Mouse (Mus musculus) spleen, postnatal 36 days (tissue): Measurements from ENCODE around the gene Shd.

Experiments
- DNase-seq, 2 experiments: peaks; one replicate each; pipeline ENCODE4 v3.0.0; 2022; ENCODE audit warnings: low spot score in 2 of 2, mixed read lengths in 1 of 2

Shd gene

DNA sequence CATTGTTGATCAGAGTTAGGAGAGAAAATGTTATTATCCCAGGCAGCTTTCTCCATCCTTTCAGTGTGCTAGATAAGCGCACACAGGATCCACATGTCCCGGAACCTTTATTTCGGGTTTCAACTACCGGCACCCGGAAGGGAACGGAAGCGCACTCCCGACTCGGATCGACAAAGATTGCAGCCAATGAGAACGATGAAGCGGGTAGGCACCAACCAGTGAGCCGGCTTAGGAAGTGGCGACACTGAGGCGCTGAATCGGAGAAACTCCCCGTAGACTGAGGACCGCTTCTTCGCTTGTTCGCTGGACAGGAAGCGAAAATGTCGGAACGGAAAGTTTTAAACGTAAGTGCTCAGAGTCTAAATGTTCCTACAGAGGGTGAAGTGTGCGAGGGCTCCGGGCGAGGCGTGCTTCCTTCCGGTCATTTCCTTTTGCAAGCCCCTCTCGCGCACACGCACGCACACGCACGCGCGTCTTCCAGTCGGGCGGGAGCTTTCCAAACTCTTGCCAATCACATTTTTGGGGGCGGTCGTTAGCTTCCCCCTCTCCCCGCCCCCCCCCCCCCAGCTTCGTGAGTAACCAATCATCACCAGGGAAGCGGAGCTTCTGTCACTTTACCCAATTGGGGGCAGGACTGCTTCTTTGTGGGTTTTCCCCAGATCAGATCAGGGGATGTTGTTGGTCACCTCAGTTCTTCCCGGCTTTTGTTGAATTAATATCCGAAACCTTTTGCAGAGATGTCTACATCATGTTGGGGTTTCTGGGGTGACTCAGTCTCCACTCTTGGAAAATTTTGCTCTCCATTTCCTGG is 11.1 kb upstream of the Shd start, which contains the start of gene Yju2:
TSS of gene Yju2 (plus strand) at position 182 of the 811 bp plus-strand sequence.
- DNase-seq: peak; percentile 89 to 92

GRCm38 (mm10) chr17:55959946-55960740 is 10.1 kb upstream of the Shd start:
- no peak for DNase-seq

DNA sequence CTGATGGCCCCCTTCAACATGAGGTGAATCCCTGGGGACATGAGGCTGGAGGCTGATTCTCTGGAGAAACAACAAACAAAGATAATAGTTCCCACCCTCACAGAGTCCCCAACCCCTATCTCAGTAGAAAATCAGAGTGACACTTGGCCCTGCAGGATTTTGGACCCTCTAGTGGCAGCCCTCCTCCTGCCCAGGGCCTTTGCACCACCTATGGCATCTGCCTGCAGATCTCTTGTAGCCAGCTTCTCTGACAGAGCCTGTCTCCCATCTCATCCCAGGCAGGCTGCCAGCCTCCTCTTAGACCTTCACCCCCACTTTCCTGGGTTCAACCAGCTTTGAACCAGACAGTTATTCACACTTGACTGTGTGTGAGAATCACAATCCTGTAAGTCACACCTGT is 9.5 kb upstream of the Shd start:
- no peak for DNase-seq

DNA sequence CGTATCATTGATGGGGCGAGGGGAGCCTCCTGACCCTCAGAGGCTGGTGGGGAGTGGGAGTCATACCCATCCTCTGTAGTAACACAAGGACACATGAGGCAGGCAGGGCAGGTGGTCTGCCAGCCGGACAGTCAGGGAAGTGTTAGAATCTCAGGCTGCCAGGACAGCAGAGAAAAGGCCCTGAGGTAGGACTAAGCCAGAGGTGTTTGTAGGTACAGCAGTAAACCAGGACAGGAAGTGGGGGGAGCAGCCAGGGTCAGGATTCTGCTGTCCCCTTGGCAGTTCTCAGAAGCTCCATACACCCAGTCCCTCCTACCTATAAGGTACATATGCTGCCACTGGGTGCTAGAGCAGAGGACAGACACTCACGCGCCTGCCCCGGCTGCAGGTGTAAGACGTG is 8.6 kb upstream of the Shd start:
- no peak for DNase-seq

DNA sequence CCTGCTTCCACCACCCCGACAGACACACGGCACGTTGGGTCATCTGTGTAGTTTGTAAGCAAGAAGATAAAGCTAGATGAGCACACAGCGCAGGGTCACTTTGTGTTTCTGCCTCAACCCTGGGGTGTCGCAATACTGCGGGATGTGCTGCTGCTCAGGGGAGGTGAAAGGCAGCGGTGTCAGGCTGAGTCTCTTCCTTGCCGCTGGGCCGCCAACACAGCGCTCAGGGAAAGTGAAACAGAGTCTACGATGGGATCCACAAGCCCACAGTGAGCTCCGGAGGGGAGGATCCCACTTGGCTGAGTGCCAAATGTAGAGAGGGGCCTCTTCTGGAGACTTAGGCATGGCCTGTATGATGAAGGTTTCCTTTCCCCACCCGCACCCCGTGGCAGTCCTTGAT is 7.1 kb upstream of the Shd start:
- DNase-seq: no peak

DNA sequence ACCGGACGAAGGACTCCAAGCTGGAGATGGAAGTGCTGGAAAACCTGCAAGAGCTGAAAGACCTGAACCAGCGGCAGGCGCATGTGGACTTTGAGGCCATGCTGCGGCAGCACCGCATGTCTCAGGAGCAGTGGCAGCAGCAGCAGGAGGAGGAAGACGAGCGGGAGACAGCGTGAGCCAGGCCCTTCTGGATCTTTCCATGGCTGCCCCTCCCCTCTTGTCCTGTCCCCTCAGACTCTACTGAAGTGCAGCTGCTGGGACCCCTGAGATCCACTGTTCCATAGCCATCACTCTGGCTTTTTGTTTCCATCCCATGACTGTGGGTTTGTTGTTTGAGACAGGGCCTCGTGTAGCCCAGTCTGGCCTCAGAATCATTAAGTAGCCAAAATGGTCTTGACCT is 5.8 kb upstream of the Shd start:
- DNase-seq: no peak

GRCm38 (mm10) chr17:55964996-55965395 is 5.3 kb upstream of the Shd start:
- no peak for DNase-seq

DNA sequence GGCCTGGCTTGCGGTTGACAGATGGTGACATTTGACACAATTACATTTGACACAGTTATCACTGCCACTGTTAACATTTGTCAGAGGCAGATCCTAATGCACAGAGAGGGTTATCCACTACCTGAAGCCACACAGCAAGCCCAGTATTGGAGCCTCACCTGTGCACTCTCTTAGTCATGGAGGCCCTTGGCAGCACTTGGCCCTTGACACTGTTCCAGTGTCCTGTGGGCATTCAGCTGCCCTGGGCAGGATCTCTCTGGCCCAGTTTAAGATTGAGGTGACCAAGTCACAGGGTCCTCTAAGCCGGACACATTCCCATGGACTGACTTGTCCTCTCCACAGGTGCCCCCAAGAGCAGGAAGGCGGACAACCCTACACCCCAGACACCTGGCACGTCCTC is 3.1 kb upstream of the Shd start:
- no peak for DNase-seq

GRCm38 (mm10) chr17:55968210-55968609 is 2.1 kb upstream of the Shd start:
- no peak for DNase-seq

DNA sequence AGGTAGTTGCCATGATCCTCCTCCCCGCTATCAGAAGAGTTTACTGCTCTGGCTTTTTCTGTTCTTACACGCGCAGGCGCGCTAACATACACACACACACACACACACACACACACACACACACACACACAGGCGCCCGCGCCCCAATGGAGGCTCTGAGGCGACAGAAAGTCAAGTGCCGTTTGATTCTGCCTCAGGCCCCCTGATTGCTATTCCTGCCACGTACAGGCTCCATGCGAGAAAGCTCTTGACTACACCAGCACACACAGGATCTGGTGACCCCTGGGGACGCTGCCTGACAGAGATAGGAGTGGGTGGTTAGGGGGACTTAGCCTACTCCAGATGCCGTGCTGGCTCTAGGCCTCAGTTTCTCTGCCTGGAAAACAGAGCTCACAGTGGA is 707 bp upstream of the Shd start:
- DNase-seq: no peak

DNA sequence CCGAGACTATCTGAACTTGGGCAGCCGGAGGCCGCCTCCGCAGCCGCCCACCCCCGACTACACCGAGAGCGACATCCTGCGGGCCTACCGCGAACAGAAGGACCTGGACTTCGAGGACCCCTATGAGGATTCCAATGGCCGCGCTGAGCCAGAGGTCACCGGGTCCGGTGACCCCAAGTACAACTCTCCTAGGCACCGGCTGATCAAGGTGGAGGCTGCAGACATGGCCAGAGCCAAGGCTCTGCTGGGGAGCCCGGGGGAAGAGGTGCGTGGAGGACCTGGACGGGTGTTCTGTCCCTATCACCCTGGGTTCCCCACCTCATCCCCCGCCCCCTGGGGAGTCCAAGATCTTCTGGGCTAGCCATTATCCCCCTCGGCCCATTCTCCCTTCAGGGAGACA is 1.2 kb downstream of the Shd start:
- no peak for DNase-seq

- DNase-seq: peak; percentile 51 to 56
Measured at GRCm38 (mm10) chr17:55976255-55976862, 6.1 kb downstream of the Shd start.

DNA sequence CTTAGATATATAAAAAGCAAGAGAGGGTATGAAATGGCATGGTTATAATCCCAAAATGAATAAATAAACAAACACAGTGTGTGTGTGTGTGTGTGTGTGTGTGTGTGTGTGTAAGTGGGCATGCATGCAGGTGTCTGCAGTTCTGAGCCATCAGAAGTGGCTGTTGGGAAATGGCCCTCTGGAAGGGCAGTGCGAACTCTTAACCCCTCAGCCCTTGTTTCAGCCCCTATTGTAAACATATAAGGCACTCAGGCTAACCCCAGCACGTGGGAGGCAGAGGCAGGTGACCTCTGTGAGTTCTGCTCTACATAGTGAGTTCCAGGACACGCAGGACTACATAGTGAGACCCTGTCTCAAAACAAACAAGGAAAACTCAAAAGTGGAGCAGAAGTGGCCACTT is 7.0 kb downstream of the Shd start:
- DNase-seq: no peak

GRCm38 (mm10) chr17:55986030-55986961 is 16.0 kb downstream of the Shd start, which contains the start of gene Fsd1:
TSS of gene Fsd1 (plus strand) at chr17:55986509.
- DNase-seq: no peak

DNA sequence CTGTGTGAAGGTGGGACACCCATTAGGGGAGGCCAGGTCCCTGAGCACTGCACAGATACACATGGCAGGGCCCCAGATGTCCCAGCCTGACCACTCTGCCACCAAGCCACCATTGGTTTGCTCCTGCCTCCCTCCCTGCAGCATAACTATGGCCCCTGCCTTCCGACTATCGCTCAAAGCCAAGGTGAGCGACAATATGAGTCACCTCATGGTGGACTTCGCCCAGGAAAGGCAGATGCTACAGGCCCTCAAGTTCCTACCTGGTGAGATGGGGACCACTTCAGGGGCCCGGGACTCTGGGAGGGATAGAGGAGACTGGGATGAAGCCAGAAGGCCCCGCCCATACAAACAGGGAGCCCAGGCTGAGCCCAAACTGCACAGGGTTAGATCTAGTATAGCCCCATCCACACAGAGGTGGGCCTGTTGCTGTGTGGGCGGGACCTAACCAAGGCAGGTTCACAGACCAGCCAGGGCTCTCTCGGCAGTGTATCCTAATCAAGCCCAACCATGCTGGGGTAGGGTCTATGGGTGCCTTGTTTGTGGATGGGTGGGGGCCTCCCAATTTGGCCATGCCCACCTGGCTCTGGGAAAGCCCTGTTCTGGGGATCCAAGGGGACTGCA is 20.1 kb downstream of the Shd start:
- no peak for DNase-seq

DNA sequence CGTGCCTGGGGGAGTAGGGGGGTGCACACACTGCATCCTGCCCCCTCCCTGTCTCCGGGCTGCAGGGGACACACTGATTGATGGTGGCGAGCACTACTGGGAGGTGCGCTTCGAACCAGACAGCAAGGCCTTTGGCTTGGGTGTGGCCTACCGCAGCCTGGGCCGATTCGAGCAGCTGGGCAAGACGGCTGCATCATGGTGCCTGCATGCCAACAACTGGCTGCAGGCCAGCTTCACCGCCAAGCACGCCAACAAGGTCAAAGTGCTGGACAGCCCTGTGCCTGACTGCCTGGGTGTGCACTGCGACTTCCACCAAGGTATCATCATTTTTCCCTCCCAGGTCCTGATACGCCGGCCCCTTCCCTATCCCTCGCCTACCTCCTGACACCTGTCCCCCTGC is 25.7 kb downstream of the Shd start:
- DNase-seq: no peak

- no peak for DNase-seq
Measured at GRCm38 (mm10) chr17:55999794-56000499, 29.7 kb downstream of the Shd start.

- no peak for DNase-seq
Measured at GRCm38 (mm10) chr17:56003000-56003399, 32.7 kb downstream of the Shd start.

- no peak for DNase-seq
Measured at GRCm38 (mm10) chr17:56005415-56006061, 35.3 kb downstream of the Shd start, which contains the start of the genes Stap2 and Mpnd. TSS of gene Stap2 (minus strand) at chr17:56005584. TSS of gene Mpnd (plus strand) at chr17:56005711.

DNA sequence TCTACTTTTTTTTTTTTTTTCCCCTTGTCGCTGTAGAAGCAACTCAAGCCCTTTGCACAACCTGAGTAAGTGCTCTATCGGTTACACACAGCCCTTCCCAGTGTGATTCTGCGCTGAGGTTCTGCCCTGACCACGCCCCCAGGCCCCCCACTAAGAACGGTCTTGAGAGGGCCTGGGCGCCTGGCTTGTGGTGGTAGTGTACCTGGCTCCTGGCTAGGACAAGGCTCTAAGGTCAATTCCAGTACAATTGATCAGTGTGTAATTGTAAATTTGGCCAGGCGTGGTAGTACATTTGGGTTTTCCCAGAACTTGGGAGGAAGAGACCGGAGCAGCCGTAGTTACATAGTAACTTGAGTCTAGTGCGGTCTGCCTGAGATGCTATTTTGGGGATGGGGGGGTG is 36.7 kb downstream of the Shd start:
- no peak for DNase-seq
